Mouse (Mus musculus): Measurements from ENCODE around the gene Irf2.

- TF ChIP-seq POLR2A (IDR thresholded peaks at IDR 0.05; ENCODE audit: insufficient read depth, low read depth, low read length) (no peak), CTCF (IDR thresholded peaks at IDR 0.05; ENCODE audit: insufficient read depth, low read depth, low read length) (no peak)
These were observed 90.0 kb downstream of the Irf2 start for GRCm38 (mm10) chr8:46829414-46830111.

Data from olfactory bulb, adult 2 months (tissue).